Mouse (Mus musculus) intestine, postnatal 0 days (tissue): Measurements from ENCODE around the gene Ccdc182. TPM values are rescaled to one million over a fixed set of nuclear protein-coding genes. Genes with fewer than 3 reads are reported as not detected.

Experiments used
- ATAC-seq: fragments of 200-750 bp; cut with Nextera tagmentation; 2 replicates; pipeline ENCODE4 v1.8.0; 2017; ENCODE audit warnings: mild to moderate bottlenecking, moderate TSS enrichment, moderate library complexity
- H3K27ac ChIP-seq: fragments of 300-500 bp; sonication (generic); 2 replicates; pipeline ENCODE4 v1.5.1; 2014; ENCODE audit warnings: mild to moderate bottlenecking, low read depth, low read length, moderate library complexity
- H3K27me3 ChIP-seq: fragments of 300-500 bp; sonication (generic); replicated peaks from 2 replicates; pipeline ENCODE4 v1.6.1; 2014; ENCODE audit warnings: low read length, mixed read lengths; ENCODE audit not compliant: control insufficient read depth, insufficient read depth
- H3K36me3 ChIP-seq: fragments of 300-500 bp; sonication (generic); 2 replicates; pipeline ENCODE4 v1.6.1; 2014; ENCODE audit warnings: mild to moderate bottlenecking, moderate library complexity; ENCODE audit not compliant: control insufficient read depth, insufficient read depth
- H3K4me1 ChIP-seq: fragments of 300-500 bp; sonication (generic); replicated peaks from 2 replicates; pipeline ENCODE4 v1.6.1; 2014; ENCODE audit warnings: antibody characterized with exemption, low read length, mixed read lengths; ENCODE audit not compliant: control insufficient read depth, insufficient read depth
- H3K4me2 ChIP-seq: fragments of 300-500 bp; sonication (generic); replicated peaks from 2 replicates; pipeline ENCODE4 v1.6.1; 2014; ENCODE audit warnings: low read depth, mild to moderate bottlenecking, moderate library complexity
- H3K4me3 ChIP-seq: fragments of 300-500 bp; sonication (generic); 2 replicates; pipeline ENCODE4 v1.5.1; 2014; ENCODE audit warnings: low read depth, low read length
- H3K9ac ChIP-seq: fragments of 300-500 bp; sonication (generic); 2 replicates; pipeline ENCODE4 v1.6.1; 2014; ENCODE audit warnings: mild to moderate bottlenecking, low read depth, low read length
- H3K9me3 ChIP-seq: fragments of 300-500 bp; sonication (generic); 2 replicates; pipeline ENCODE4 v1.6.1; 2016; ENCODE audit warnings: mixed run types; ENCODE audit not compliant: control insufficient read depth
- CTCF ChIP-seq: sonication (generic); IDR thresholded peaks from 2 replicates; pipeline ENCODE4 v1.5.1; 2016; ENCODE audit warnings: low read depth, mild to moderate bottlenecking, control low read depth, antibody characterized with exemption, moderate library complexity
- WGBS: fragments of 180-500 bp; shearing (Covaris S2); extraction: QIAGEN DNeasy Blood & Tissue Kit; methylation state at CpG from one replicate; pipeline ENCODE4 v1.1.7; 2014; 5-methylcytosine and 5-hydroxymethylcytosine counted together
- polyA plus RNA-seq: library from polyadenylated mRNA; unstranded; fragments of >200 nt; fragmentation: Nextera tagmentation; extraction: Ambion mirVana; gene quantifications from 2 replicates; pipeline ENCODE4 v1.2.1, GENCODE M21; 2015

Gene Ccdc182
- polyA plus RNA-seq, 1 experiment from 2014 or later: not detected

DNA sequence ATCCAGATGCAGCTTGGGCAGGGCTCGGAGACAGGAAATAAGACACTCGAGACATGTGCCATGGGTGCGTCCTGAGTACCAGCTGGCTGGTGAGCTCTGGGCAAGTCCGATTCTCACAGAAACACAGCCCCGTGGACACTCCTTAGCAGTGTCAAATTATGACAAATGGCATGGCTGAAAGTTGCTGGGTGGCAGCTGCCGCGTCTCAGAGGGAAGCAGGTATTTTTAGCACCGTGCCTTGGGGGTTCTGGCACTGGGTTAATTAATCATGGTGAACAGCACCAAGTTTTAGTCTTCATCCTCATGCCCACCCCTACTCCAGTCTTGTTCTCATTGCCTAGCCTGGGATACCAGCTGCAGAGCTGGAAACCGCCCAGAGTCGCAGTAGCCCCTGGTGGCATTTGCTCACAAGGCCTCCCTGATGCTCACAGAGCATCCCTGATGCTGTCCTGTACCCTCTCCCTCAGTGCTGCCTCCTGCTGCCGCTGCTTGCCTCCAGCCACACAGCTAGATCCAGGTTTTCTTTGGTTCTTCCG is 5.0 kb upstream of the Ccdc182 start:
- ATAC-seq: no peak
- 0 out of 2 replicates have a peak, but pooled peaks cover 3% of the 10 kb centered on the region for H3K27me3 ChIP-seq
- no peak overlapping the region for H3K27ac ChIP-seq
- WGBS: 50% methylated on average over 12 of the region's 12 CpGs
- no peak overlapping the region for H3K9ac ChIP-seq
- TF ChIP-seq CTCF: peak; percentile 53
- no peak overlapping the region for H3K4me2 ChIP-seq
- no peaks in the 10 kb centered on the region for H3K9me3 ChIP-seq
- H3K4me1 ChIP-seq: no peaks in the 10 kb centered on the region
- H3K36me3 ChIP-seq: no peaks in the 10 kb centered on the region
- H3K4me3 ChIP-seq: no peak overlapping the region

DNA sequence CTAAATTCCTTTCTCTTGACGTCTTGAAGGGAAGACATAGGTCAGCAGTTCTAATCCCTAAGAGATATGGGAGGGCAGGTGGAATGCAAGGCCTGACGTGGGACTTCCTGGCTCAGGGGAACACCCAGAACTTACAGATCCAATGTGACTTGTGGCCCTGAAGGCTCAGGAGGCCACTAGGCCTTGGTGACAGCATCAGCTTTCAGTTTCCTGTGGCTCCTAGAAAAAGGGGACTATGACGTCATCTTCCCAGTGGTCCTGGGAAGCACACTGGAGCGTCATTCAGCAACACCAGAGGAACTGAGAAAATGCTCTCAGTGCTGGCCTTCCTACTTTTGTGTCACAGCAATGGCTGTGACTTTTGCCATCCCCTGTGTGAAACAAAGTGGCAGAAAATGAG is 2.6 kb upstream of the Ccdc182 start:
- no peak overlapping the region for H3K4me3 ChIP-seq
- H3K27ac ChIP-seq: no peak overlapping the region
- H3K36me3 ChIP-seq: no peaks in the 10 kb centered on the region
- H3K9ac ChIP-seq: no peak overlapping the region
- H3K4me2 ChIP-seq: no peak overlapping the region
- no peaks in the 10 kb centered on the region for H3K4me1 ChIP-seq
- 64% methylated on average over 4 of the region's 4 CpGs for WGBS
- no peak for TF ChIP-seq CTCF
- no peak for ATAC-seq
- no peaks in the 10 kb centered on the region for H3K9me3 ChIP-seq
- H3K27me3 ChIP-seq: no peaks in the 10 kb centered on the region

DNA sequence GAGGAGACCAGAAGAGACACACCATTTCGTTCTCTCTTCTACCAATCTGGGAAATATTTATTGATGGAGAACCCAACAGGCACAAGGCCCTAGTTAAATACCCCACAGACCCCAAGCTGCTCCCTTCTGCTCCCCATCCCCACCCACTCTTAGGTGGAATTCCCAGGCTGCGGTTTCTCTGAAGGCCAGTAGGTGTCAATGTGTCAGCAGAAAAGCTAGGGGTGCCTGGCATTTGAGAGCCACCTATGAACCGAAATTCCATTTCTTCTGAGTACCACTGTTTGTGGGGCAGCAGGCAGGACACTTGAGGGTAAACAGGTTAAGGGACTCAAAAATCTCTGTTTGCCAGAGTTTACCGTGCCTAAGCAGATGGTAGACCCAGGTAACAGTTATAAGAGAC is 2.2 kb upstream of the Ccdc182 start:
- H3K4me3 ChIP-seq: no peak overlapping the region
- H3K27me3 ChIP-seq: no peaks in the 10 kb centered on the region
- WGBS: 56% methylated on average over 4 of the region's 4 CpGs
- no peak overlapping the region for H3K9ac ChIP-seq
- TF ChIP-seq CTCF: peak; percentile 69
- no peak for ATAC-seq
- no peak overlapping the region for H3K27ac ChIP-seq
- H3K36me3 ChIP-seq: no peaks in the 10 kb centered on the region
- H3K4me1 ChIP-seq: no peaks in the 10 kb centered on the region
- H3K9me3 ChIP-seq: no peaks in the 10 kb centered on the region
- no peak overlapping the region for H3K4me2 ChIP-seq

GRCm38 (mm10) chr11:88294394-88294710 is 494 bp downstream of the Ccdc182 start:
- Histone ChIP-seq H3K9ac (no peak overlapping the region), H3K27ac (no peak overlapping the region), H3K9me3 (no peaks in the 10 kb centered on the region), H3K27me3 (no peaks in the 10 kb centered on the region), H3K4me1 (no peaks in the 10 kb centered on the region), H3K4me2 (no peak overlapping the region), H3K4me3 (no peak overlapping the region), H3K36me3 (no peaks in the 10 kb centered on the region)
- ATAC-seq: no peak
- no peak for TF ChIP-seq CTCF
- WGBS: 59% methylated on average over 17 of the region's 17 CpGs

- no peaks in the 10 kb centered on the region for H3K27me3 ChIP-seq
- no peak for ATAC-seq
- no peak overlapping the region for H3K9ac ChIP-seq
- no peaks in the 10 kb centered on the region for H3K4me1 ChIP-seq
- no peak for TF ChIP-seq CTCF
- no peak overlapping the region for H3K27ac ChIP-seq
- H3K36me3 ChIP-seq: no peaks in the 10 kb centered on the region
- H3K9me3 ChIP-seq: no peaks in the 10 kb centered on the region
- 42% methylated on average over 5 of the region's 5 CpGs for WGBS
- no peak overlapping the region for H3K4me3 ChIP-seq
- no peak overlapping the region for H3K4me2 ChIP-seq
Observed at GRCm38 (mm10) chr11:88295298-88295697, 1.4 kb downstream of the Ccdc182 start.

DNA sequence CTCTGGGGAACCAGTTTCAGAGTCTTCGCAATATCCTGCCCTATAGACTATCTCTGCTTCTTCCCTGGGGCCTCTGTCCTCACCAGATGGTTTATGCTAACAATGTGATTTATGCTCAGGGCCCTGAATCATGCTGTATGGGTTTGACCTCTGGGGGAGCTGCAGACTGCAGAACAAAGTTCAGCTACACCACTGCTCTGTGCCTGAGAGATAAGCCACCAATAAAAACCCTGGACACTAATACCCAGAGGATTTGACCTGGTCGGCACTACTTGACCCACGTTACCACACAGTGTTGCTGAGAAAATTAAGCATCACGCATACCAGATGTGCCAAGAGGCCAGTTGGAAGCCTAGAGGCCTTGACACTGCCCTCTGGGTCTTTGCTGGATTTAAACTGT is 3.7 kb downstream of the Ccdc182 start:
- Histone ChIP-seq H3K4me3 (no peak overlapping the region), H3K9ac (no peak overlapping the region), H3K27me3 (no peaks in the 10 kb centered on the region), H3K4me1 (no peaks in the 10 kb centered on the region), H3K9me3 (no peaks in the 10 kb centered on the region), H3K4me2 (no peak overlapping the region), H3K36me3 (no peaks in the 10 kb centered on the region), H3K27ac (no peak overlapping the region)
- peak; percentile 78; the same call in 1 of the 2 replicates for ATAC-seq
- 23% methylated on average over 4 of the region's 4 CpGs for WGBS
- TF ChIP-seq CTCF: peak; percentile 71

DNA sequence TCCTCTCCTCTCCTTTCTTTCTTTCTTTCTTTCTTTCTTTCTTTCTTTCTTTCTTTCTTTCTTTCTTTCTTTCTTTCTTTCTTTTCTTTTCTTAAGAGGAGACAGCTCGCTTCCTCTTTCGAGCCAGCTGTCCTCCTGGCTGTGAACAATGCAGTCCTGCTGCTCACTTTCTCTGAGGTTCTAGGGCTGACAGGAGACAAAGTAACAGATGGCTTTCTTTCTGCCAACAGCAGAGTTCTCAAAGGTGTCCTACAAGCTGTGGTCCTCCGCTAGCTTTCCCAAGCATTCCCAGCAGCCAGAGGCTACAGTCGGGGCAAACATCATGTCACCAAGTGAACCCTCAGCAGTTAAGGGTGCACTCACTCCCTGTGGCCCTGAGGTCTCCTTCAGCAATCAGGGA is 5.5 kb downstream of the Ccdc182 start:
- H3K4me3 ChIP-seq: no peak overlapping the region
- H3K9ac ChIP-seq: no peak overlapping the region
- no peaks in the 10 kb centered on the region for H3K9me3 ChIP-seq
- 83% methylated on average over 4 of the region's 4 CpGs for WGBS
- H3K27me3 ChIP-seq: no peaks in the 10 kb centered on the region
- ATAC-seq: no peak
- H3K4me2 ChIP-seq: no peak overlapping the region
- H3K4me1 ChIP-seq: no peaks in the 10 kb centered on the region
- H3K27ac ChIP-seq: no peak overlapping the region
- no peaks in the 10 kb centered on the region for H3K36me3 ChIP-seq
- no peak for TF ChIP-seq CTCF
